Mouse (Mus musculus) heart, adult 2 months (tissue): ENCODE data around the gene 2610028H24Rik. TPM values are rescaled to one million over a fixed set of nuclear protein-coding genes. Genes with fewer than 3 reads are reported as not detected.

Source experiments
- DNase-seq, 2 experiments: peaks; one replicate each; pipeline ENCODE4 v3.0.0; 2021
- H3K27ac ChIP-seq: fragments of 200-600 bp; 2 replicates; pipeline ENCODE4 v1.8.1; 2022
- H3K27me3 ChIP-seq: fragments of 200-500 bp; 2 replicates; pipeline ENCODE4 v1.6.1; 2012; ENCODE audit warnings: mild to moderate bottlenecking, low read length, inconsistent platforms, mixed read lengths; ENCODE audit not compliant: control insufficient read depth, insufficient read depth
- H3K36me3 ChIP-seq: fragments of 200-500 bp; 2 replicates; pipeline ENCODE4 v1.6.1; 2012; ENCODE audit warnings: low read length, inconsistent platforms; ENCODE audit not compliant: control insufficient read depth, insufficient read depth
- H3K4me1 ChIP-seq: fragments of 200-500 bp; 2 replicates; pipeline ENCODE4 v1.6.1; 2011; ENCODE audit warnings: low read length; ENCODE audit not compliant: control insufficient read depth, insufficient read depth
- H3K4me3 ChIP-seq: fragments of 200-600 bp; 2 replicates; pipeline ENCODE4 v1.8.1; 2022
- H3K79me2 ChIP-seq: fragments of 200-500 bp; replicated peaks from 2 replicates; pipeline ENCODE4 v1.6.1; 2012; ENCODE audit warnings: mild to moderate bottlenecking, inconsistent platforms, low read length, moderate library complexity, mixed read lengths; ENCODE audit not compliant: control insufficient read depth, insufficient read depth
- H3K9ac ChIP-seq: fragments of 200-500 bp; 2 replicates; pipeline ENCODE4 v1.6.1; 2012; ENCODE audit warnings: low read depth, mild to moderate bottlenecking, control low read depth, inconsistent platforms, low read length, mixed read lengths
- CTCF ChIP-seq: fragments of 200-600 bp; IDR thresholded peaks from 2 replicates; pipeline ENCODE4 v1.8.1; 2022; ENCODE audit warnings: antibody characterized with exemption, mild to moderate bottlenecking, moderate library complexity
- EP300 ChIP-seq: fragments of 200-500 bp; IDR thresholded peaks from 2 replicates; pipeline ENCODE4 v1.6.1; 2011; ENCODE audit warnings: low read depth, low read length, control low read depth; ENCODE audit not compliant: insufficient read depth
- POLR2A ChIP-seq: fragments of 200-500 bp; IDR thresholded peaks from 2 replicates; pipeline ENCODE4 v1.6.1; 2011; ENCODE audit warnings: mild to moderate bottlenecking, low read depth, low read length, control low read depth; ENCODE audit not compliant: insufficient read depth
- WGBS: fragments of 180-500 bp; shearing (Covaris S2); methylation state at CpG from one replicate; pipeline ENCODE4 v1.1.7; 2018; 5-methylcytosine and 5-hydroxymethylcytosine counted together
- intact Hi-C: fragments of 180-260 bp; cut with DNase I; formaldehyde crosslinking; loops from one replicate; pipeline ENCODE4 v1.15.1; 2025
- polyA plus RNA-seq: library from polyadenylated mRNA; depleted of rRNA; stranded (reverse); fragments of >200 nt; gene quantifications from 2 replicates; pipeline ENCODE4 v1.2.3, GENCODE M21; 2012; rRNA removed
- total RNA-seq, 2 experiments: library from RNA; stranded (reverse); gene quantifications; 2 replicates each; pipeline ENCODE4 v1.2.3; 2021

The 2610028H24Rik gene
- total and polyA plus RNA-seq, 3 experiments, result 0.20 to 1.8 TPM; not detected in 1

- Histone ChIP-seq H3K79me2 (no peaks in the 10 kb centered on the region), H3K4me1 (no peaks in the 10 kb centered on the region), H3K36me3 (no peaks in the 10 kb centered on the region), H3K4me3 (no peak overlapping the region), H3K27ac (peak overlapping the region; percentile 36; the same call in 1 of the 2 replicates), H3K9ac (no peak overlapping the region), H3K27me3 (no peaks in the 10 kb centered on the region)
- intact Hi-C loops, result no loop called here
- DNase-seq, result no peak
- TF ChIP-seq POLR2A (no peak), CTCF (no peak), EP300 (no peak)
- WGBS, result 82% methylated on average over 6 of the region's 6 CpGs
These were observed 46.6 kb downstream of the 2610028H24Rik start for GRCm38 (mm10) chr10:76495501-76495900.

DNA sequence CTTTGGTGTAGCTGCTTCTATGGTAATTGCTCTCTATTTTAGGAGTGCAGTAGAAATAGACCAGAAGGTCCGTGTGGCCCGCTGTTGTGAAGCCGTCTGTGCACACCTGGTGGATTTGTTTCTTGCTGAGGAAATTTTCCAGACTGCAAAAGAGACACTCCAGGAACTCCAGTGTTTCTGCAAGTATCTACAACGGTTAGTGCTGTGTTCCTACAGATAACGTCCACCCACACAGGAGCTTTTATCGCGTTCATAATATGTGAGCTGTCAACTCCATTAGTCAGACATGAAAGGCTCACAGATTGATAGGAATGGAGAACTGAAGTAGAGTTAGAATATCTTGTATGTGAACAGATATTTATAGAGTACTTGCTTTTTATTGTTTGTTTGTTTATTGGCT is 47.5 kb downstream of the 2610028H24Rik start:
- intact Hi-C loops, result no loop called here
- Histone ChIP-seq H3K36me3 (no peaks in the 10 kb centered on the region), H3K27ac (peak overlapping the region; percentile 36; the same call in 1 of the 2 replicates), H3K4me1 (no peaks in the 10 kb centered on the region), H3K79me2 (no peaks in the 10 kb centered on the region), H3K4me3 (no peak overlapping the region), H3K27me3 (no peaks in the 10 kb centered on the region), H3K9ac (no peak overlapping the region)
- TF ChIP-seq EP300 (no peak), POLR2A (no peak), CTCF (no peak)
- no peak for DNase-seq
- WGBS, result 47% methylated on average over 7 of the region's 7 CpGs

DNA sequence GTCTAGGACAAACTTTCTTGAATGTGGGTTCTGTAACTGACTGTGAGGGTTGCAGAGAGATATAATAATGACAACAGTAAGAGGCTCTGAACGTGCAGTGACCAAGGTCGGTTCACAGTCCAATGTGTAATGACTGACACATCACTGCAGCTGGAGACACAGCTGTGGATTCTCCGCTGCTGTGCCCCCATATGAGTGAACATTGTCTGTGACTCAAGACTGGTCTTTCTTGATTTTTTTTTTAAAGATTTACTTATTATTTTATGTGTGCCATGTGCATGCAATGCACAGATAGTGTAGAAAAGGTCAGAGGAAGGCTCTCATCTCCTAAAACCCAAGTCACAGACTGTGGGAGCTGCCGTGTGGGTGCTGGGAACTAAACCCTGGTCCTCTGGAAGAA is 48.6 kb downstream of the 2610028H24Rik start:
- Histone ChIP-seq H3K36me3 (no peaks in the 10 kb centered on the region), H3K4me3 (no peak overlapping the region), H3K27me3 (no peaks in the 10 kb centered on the region), H3K79me2 (no peaks in the 10 kb centered on the region), H3K27ac (no peak overlapping the region), H3K4me1 (no peaks in the 10 kb centered on the region), H3K9ac (no peak overlapping the region)
- intact Hi-C loops, result no loop called here
- no peak for TF ChIP-seq EP300
- no peak for TF ChIP-seq POLR2A
- TF ChIP-seq CTCF, result no peak
- no peak for DNase-seq
- 96% methylated on average over 4 of the region's 4 CpGs for WGBS

DNA sequence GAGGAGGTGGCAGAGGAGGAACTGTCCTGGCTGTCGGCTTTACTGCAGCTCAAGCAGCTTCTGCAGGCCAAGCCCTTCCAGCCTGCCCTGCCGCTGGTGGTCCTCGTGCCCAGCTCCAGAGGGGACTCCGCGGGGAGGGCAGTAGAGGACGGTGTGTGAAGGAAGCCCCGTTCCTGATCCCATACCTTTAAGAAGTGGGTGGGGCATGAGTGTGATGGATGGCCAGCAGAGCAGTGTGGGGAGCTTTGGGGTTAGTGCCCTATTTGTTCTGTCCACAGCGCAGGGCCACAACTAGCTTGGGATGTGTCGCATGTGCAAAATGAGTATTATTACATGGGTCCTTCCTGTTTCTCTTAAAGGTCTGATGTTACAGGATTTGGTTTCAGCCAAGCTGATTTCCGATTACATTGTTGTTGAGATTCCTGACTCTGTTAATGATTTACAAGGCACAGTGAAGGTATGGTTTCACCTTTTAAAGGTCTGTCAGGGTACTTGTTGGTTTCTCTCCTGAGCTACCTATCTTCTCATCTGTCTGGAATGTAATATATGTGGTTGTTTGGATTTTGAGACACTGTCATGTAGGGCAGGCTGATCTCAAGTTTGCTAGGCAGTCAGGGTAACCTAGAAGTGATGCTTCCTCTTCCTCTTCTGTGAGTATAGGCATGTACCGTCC is 55.5 kb downstream of the 2610028H24Rik start:
- DNase-seq, result no peak
- Histone ChIP-seq H3K4me1 (no peaks in the 10 kb centered on the region), H3K36me3 (no peaks in the 10 kb centered on the region), H3K9ac (no peak overlapping the region), H3K27me3 (no peaks in the 10 kb centered on the region), H3K79me2 (no peaks in the 10 kb centered on the region), H3K27ac (no peak overlapping the region), H3K4me3 (no peak overlapping the region)
- intact Hi-C loops, result no loop called here
- TF ChIP-seq POLR2A (no peak), CTCF (no peak), EP300 (no peak)
- WGBS, result 89% methylated on average over 11 of the region's 11 CpGs

- WGBS, result 86% methylated on average over 7 of the region's 7 CpGs
- intact Hi-C loops, result no loop called here
- no peaks in the 10 kb centered on the region for H3K4me1 ChIP-seq
- no peak overlapping the region for H3K27ac ChIP-seq
- TF ChIP-seq POLR2A (no peak), CTCF (no peak), EP300 (no peak)
- no peak overlapping the region for H3K9ac ChIP-seq
- no peak for DNase-seq
- H3K79me2 ChIP-seq, result no peaks in the 10 kb centered on the region
- H3K4me3 ChIP-seq, result no peak overlapping the region
- H3K27me3 ChIP-seq, result no peaks in the 10 kb centered on the region
- H3K36me3 ChIP-seq, result no peaks in the 10 kb centered on the region
These were observed 57.0 kb downstream of the 2610028H24Rik start for GRCm38 (mm10) chr10:76505865-76506264.

Other genes with a start within 250 kb of the 2610028H24Rik start
- gene Prmt2, start 211.2 kb upstream of the 2610028H24Rik start, total RNA-seq, result 10 to 100 TPM in 1 of 2 experiments, 1 to 10 TPM in 1; 7.9 to 11.1 TPM
- gene Prmt2, start 211.2 kb upstream of the 2610028H24Rik start, polyA plus RNA-seq, result 23.0 and 28.7 TPM in 2 replicates
- gene S100b, start 195.2 kb upstream of the 2610028H24Rik start, total RNA-seq, result 1 to 10 TPM; 1.4 to 1.5 TPM
- gene S100b, start 195.2 kb upstream of the 2610028H24Rik start, polyA plus RNA-seq, result 3.6 and 3.7 TPM in 2 replicates
- gene Dip2a, start 103.8 kb upstream of the 2610028H24Rik start, total RNA-seq, result 1 to 10 TPM; 8.4 to 9.2 TPM
- gene Dip2a, start 103.8 kb upstream of the 2610028H24Rik start, polyA plus RNA-seq, result 7.5 and 9.9 TPM in 2 replicates
- gene AC141477.1, start 8.6 kb upstream of the 2610028H24Rik start, total RNA-seq, result not detected
- not detected in 2 replicates for gene AC141477.1, start 8.6 kb upstream of the 2610028H24Rik start, polyA plus RNA-seq
- 10 to 100 TPM; 42.2 to 56.7 TPM for gene Pcnt, start 6.3 kb upstream of the 2610028H24Rik start, total RNA-seq
- 27.4 and 43.0 TPM in 2 replicates for gene Pcnt, start 6.3 kb upstream of the 2610028H24Rik start, polyA plus RNA-seq
- gene Mcm3ap, start 19.8 kb downstream of the 2610028H24Rik start, total RNA-seq, result 10 to 100 TPM; 21.4 to 24.9 TPM
- 14.7 and 25.3 TPM in 2 replicates for gene Mcm3ap, start 19.8 kb downstream of the 2610028H24Rik start, polyA plus RNA-seq
- 1 to 10 TPM; 3.5 to 3.7 TPM for gene Ybey, start 20.0 kb downstream of the 2610028H24Rik start, total RNA-seq
- 2.2 and 3.7 TPM in 2 replicates for gene Ybey, start 20.0 kb downstream of the 2610028H24Rik start, polyA plus RNA-seq
- gene Lss, start 82.5 kb downstream of the 2610028H24Rik start, total RNA-seq, result 1 to 10 TPM; 6.6 to 7.5 TPM
- gene Lss, start 82.5 kb downstream of the 2610028H24Rik start, polyA plus RNA-seq, result 4.7 and 6.1 TPM in 2 replicates
- gene Spatc1l, start 113.2 kb downstream of the 2610028H24Rik start, total RNA-seq, result not detected
- 0.10 and 0.12 TPM in 2 replicates for gene Spatc1l, start 113.2 kb downstream of the 2610028H24Rik start, polyA plus RNA-seq
- gene Ftcd, start 126.6 kb downstream of the 2610028H24Rik start, total RNA-seq, result not detected
- gene Ftcd, start 126.6 kb downstream of the 2610028H24Rik start, polyA plus RNA-seq, result 0.12 TPM in 1 of 2 replicates, not detected in the other
- gene Col6a2, start 174.5 kb downstream of the 2610028H24Rik start, total RNA-seq, result 10 to 100 TPM; 36.0 to 65.5 TPM
- gene Col6a2, start 174.5 kb downstream of the 2610028H24Rik start, polyA plus RNA-seq, result 70.2 and 89.7 TPM in 2 replicates